Mouse (Mus musculus): ENCODE results near the gene Pcdh9. TPM values are rescaled to one million over a fixed set of nuclear protein-coding genes. Genes with fewer than 3 reads are reported as not detected.

Gene Pcdh9
- 41.3 and 50.9 TPM in 2 replicates for polyA plus RNA-seq (2014; fragmentation: Nextera tagmentation; extraction: Ambion mirVana)

- peak; percentile 99 for ATAC-seq (ENCODE audit: low FRiP score)
- under 1% methylated on average over 50 of the region's 50 CpGs for WGBS
- H3K27me3 ChIP-seq (ENCODE audit: control insufficient read depth, insufficient read depth, low read length): no peaks in the 10 kb centered on the region
Observed at GRCm38 (mm10) chr14:93890519-93891370, at the start of gene Pcdh9. Gene Pcdh9, minus strand, starts transcription at chr14:93890679.

GRCm38 (mm10) chr14:93906928-93907327 is 16.4 kb upstream of the Pcdh9 start:
- Histone ChIP-seq H3K4me2 (replicated peaks; ENCODE audit: low read depth, low read length) (no peak overlapping the region), H3K9ac (ENCODE audit: low read depth, low read length) (no peak overlapping the region), H3K9me3 (ENCODE audit: control insufficient read depth, low read length) (no peaks in the 10 kb centered on the region), H3K4me3 (ENCODE audit: low read depth, low read length) (no peak overlapping the region), H3K27me3 (ENCODE audit: control insufficient read depth, insufficient read depth, low read length) (no peaks in the 10 kb centered on the region), H3K27ac (ENCODE audit: low read depth, low read length) (no peak overlapping the region), H3K4me1 (replicated peaks; ENCODE audit: control insufficient read depth, insufficient read depth, low read length) (no peaks in the 10 kb centered on the region), H3K36me3 (ENCODE audit: control insufficient read depth, insufficient read depth, low read length) (no peaks in the 10 kb centered on the region)
- no peak for DNase-seq (ENCODE audit: low spot score)
- ATAC-seq (ENCODE audit: low FRiP score): no peak
- 79% methylated on average over 1 of the region's 1 CpGs for WGBS

More at GRCm38 (mm10) chr14:93890519-93891370, at the start of gene Pcdh9:
- DNase-seq (ENCODE audit: low spot score): peak; percentile 92
- H3K36me3 ChIP-seq (ENCODE audit: control insufficient read depth, insufficient read depth, low read length): no peaks in the 10 kb centered on the region
- H3K4me2 ChIP-seq (replicated peaks; ENCODE audit: low read depth, low read length): peak within 1 kb of the TSS; percentile 87
- H3K9me3 ChIP-seq (ENCODE audit: control insufficient read depth, low read length): no peaks in the 10 kb centered on the region
- H3K9ac ChIP-seq (ENCODE audit: low read depth, low read length): peak within 1 kb of the TSS; percentile 68
- H3K27ac ChIP-seq (ENCODE audit: low read depth, low read length): peak within 1 kb of the TSS; percentile 65
- no peaks in the 10 kb centered on the region for H3K4me1 ChIP-seq (replicated peaks; ENCODE audit: control insufficient read depth, insufficient read depth, low read length)
- H3K4me3 ChIP-seq (ENCODE audit: low read depth, low read length): peak within 1 kb of the TSS; percentile 45

- Histone ChIP-seq H3K4me3 (ENCODE audit: low read depth, low read length) (no peak overlapping the region), H3K36me3 (ENCODE audit: control insufficient read depth, insufficient read depth, low read length) (no peaks in the 10 kb centered on the region), H3K27ac (ENCODE audit: low read depth, low read length) (no peak overlapping the region), H3K9ac (ENCODE audit: low read depth, low read length) (no peak overlapping the region), H3K4me1 (replicated peaks; ENCODE audit: control insufficient read depth, insufficient read depth, low read length) (no peaks in the 10 kb centered on the region), H3K27me3 (ENCODE audit: control insufficient read depth, insufficient read depth, low read length) (no peaks in the 10 kb centered on the region), H3K9me3 (ENCODE audit: control insufficient read depth, low read length) (no peaks in the 10 kb centered on the region), H3K4me2 (replicated peaks; ENCODE audit: low read depth, low read length) (no peak overlapping the region)
- ATAC-seq (ENCODE audit: low FRiP score) (no peak), DNase-seq (ENCODE audit: low spot score) (peak; percentile 44)
Observed at GRCm38 (mm10) chr14:93898533-93898932, 8.1 kb upstream of the Pcdh9 start.

- Histone ChIP-seq H3K27ac (ENCODE audit: low read depth, low read length) (no peak overlapping the region), H3K9me3 (ENCODE audit: control insufficient read depth, low read length) (no peaks in the 10 kb centered on the region), H3K9ac (ENCODE audit: low read depth, low read length) (no peak overlapping the region), H3K36me3 (ENCODE audit: control insufficient read depth, insufficient read depth, low read length) (no peaks in the 10 kb centered on the region), H3K27me3 (ENCODE audit: control insufficient read depth, insufficient read depth, low read length) (no peaks in the 10 kb centered on the region), H3K4me1 (replicated peaks; ENCODE audit: control insufficient read depth, insufficient read depth, low read length) (no peaks in the 10 kb centered on the region), H3K4me3 (ENCODE audit: low read depth, low read length) (no peak overlapping the region), H3K4me2 (replicated peaks; ENCODE audit: low read depth, low read length) (no peak overlapping the region)
- DNase-seq (ENCODE audit: low spot score): no peak
- ATAC-seq (ENCODE audit: low FRiP score): no peak
- 94% methylated on average over 3 of the region's 3 CpGs for WGBS
Observed at GRCm38 (mm10) chr14:93895131-93895530, 4.7 kb upstream of the Pcdh9 start.

- under 1% methylated on average over 13 of the region's 13 CpGs for WGBS
- peak overlapping the region; percentile 68 for H3K9ac ChIP-seq (ENCODE audit: low read depth, low read length)
- H3K4me3 ChIP-seq (ENCODE audit: low read depth, low read length): peak overlapping the region; percentile 45
- H3K36me3 ChIP-seq (ENCODE audit: control insufficient read depth, insufficient read depth, low read length): no peaks in the 10 kb centered on the region
- peak overlapping the region; percentile 61 for H3K27ac ChIP-seq (ENCODE audit: low read depth, low read length)
- ATAC-seq (ENCODE audit: low FRiP score): no peak; the same call in 1 of the 2 replicates
- H3K27me3 ChIP-seq (ENCODE audit: control insufficient read depth, insufficient read depth, low read length): no peaks in the 10 kb centered on the region
- DNase-seq (ENCODE audit: low spot score): no peak
- no peaks in the 10 kb centered on the region for H3K9me3 ChIP-seq (ENCODE audit: control insufficient read depth, low read length)
- H3K4me1 ChIP-seq (replicated peaks; ENCODE audit: control insufficient read depth, insufficient read depth, low read length): no peaks in the 10 kb centered on the region
- H3K4me2 ChIP-seq (replicated peaks; ENCODE audit: low read depth, low read length): peak overlapping the region; percentile 87
Observed at GRCm38 (mm10) chr14:93891371-93891746, 880 bp upstream of the Pcdh9 start.

GRCm38 (mm10) chr14:93889839-93890518 is 500 bp downstream of the Pcdh9 start:
- Histone ChIP-seq H3K9me3 (ENCODE audit: control insufficient read depth, low read length) (no peaks in the 10 kb centered on the region), H3K9ac (ENCODE audit: low read depth, low read length) (peak overlapping the region; percentile 52), H3K27ac (ENCODE audit: low read depth, low read length) (0 out of 2 replicates have a peak overlapping the region, but pooled peaks have one; percentile 65), H3K4me1 (replicated peaks; ENCODE audit: control insufficient read depth, insufficient read depth, low read length) (no peaks in the 10 kb centered on the region), H3K4me3 (ENCODE audit: low read depth, low read length) (peak overlapping the region; percentile 45), H3K4me2 (replicated peaks; ENCODE audit: low read depth, low read length) (peak overlapping the region; percentile 87), H3K27me3 (ENCODE audit: control insufficient read depth, insufficient read depth, low read length) (no peaks in the 10 kb centered on the region), H3K36me3 (ENCODE audit: control insufficient read depth, insufficient read depth, low read length) (no peaks in the 10 kb centered on the region)
- peak; percentile 54 for DNase-seq (ENCODE audit: low spot score)
- ATAC-seq (ENCODE audit: low FRiP score): peak; percentile 51
- WGBS: under 1% methylated on average over 20 of the region's 20 CpGs

- no peak overlapping the region for H3K27ac ChIP-seq (ENCODE audit: low read depth, low read length)
- no peak overlapping the region for H3K9ac ChIP-seq (ENCODE audit: low read depth, low read length)
- DNase-seq (ENCODE audit: low spot score) (peak; percentile 11), ATAC-seq (ENCODE audit: low FRiP score) (no peak)
- no peaks in the 10 kb centered on the region for H3K9me3 ChIP-seq (ENCODE audit: control insufficient read depth, low read length)
- no peaks in the 10 kb centered on the region for H3K4me1 ChIP-seq (replicated peaks; ENCODE audit: control insufficient read depth, insufficient read depth, low read length)
- 48% methylated on average over 6 of the region's 6 CpGs for WGBS
- H3K27me3 ChIP-seq (ENCODE audit: control insufficient read depth, insufficient read depth, low read length): no peaks in the 10 kb centered on the region
- peak overlapping the region; percentile 45 for H3K4me3 ChIP-seq (ENCODE audit: low read depth, low read length)
- no peaks in the 10 kb centered on the region for H3K36me3 ChIP-seq (ENCODE audit: control insufficient read depth, insufficient read depth, low read length)
- H3K4me2 ChIP-seq (replicated peaks; ENCODE audit: low read depth, low read length): peak overlapping the region; percentile 87
Observed at GRCm38 (mm10) chr14:93889231-93889630, 1.2 kb downstream of the Pcdh9 start.

GRCm38 (mm10) chr14:93888346-93888745 is 2.1 kb downstream of the Pcdh9 start:
- Histone ChIP-seq H3K9me3 (ENCODE audit: control insufficient read depth, low read length) (no peaks in the 10 kb centered on the region), H3K4me1 (replicated peaks; ENCODE audit: control insufficient read depth, insufficient read depth, low read length) (no peaks in the 10 kb centered on the region), H3K4me2 (replicated peaks; ENCODE audit: low read depth, low read length) (peak overlapping the region; percentile 87; the same call in 1 of the 2 replicates), H3K4me3 (ENCODE audit: low read depth, low read length) (peak overlapping the region; percentile 45), H3K9ac (ENCODE audit: low read depth, low read length) (no peak overlapping the region), H3K27me3 (ENCODE audit: control insufficient read depth, insufficient read depth, low read length) (no peaks in the 10 kb centered on the region), H3K27ac (ENCODE audit: low read depth, low read length) (no peak overlapping the region), H3K36me3 (ENCODE audit: control insufficient read depth, insufficient read depth, low read length) (no peaks in the 10 kb centered on the region)
- no peak for ATAC-seq (ENCODE audit: low FRiP score)
- 88% methylated on average over 5 of the region's 5 CpGs for WGBS
- no peak for DNase-seq (ENCODE audit: low spot score)

All from hindbrain, embryonic 11.5 days (tissue).